Mouse (Mus musculus) liver, adult 2 months (tissue): Measurements from ENCODE around the gene Fam151a.

Source experiments
- CTCF ChIP-seq: fragments of 200-500 bp; IDR thresholded peaks from 2 replicates; pipeline ENCODE4 v1.5.1; 2011; ENCODE audit warnings: low read depth, low read length, control low read depth
- POLR2A ChIP-seq: fragments of 200-500 bp; IDR thresholded peaks from 2 replicates; pipeline ENCODE4 v1.6.1; 2011; ENCODE audit warnings: low read length, control low read depth; ENCODE audit not compliant: insufficient read depth; ENCODE audit errors: extremely low read depth

DNA sequence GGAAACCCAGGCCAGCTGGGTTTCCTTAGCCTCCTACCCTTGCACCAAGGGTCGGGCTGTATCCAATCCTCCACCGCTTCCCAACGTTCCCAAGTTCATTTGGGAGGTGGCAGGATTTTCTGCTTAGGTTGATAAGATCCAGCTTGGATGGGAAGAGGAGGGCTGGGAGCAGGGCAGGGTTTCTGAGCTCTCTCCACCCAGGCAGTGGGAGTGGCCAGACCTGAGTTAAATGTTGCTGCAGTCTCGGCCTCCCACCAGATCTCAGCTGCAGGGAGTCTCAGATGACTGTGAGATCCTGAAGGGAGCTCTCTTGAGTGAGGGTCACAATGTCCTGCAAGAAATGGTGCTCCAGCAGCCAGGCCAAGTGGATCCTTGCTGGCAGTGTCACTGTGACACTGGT lies at the start of gene Fam151a:
- TF ChIP-seq POLR2A, result no peak
- TF ChIP-seq CTCF, result no peak
